Mouse (Mus musculus) forebrain, embryonic 10.5 days (tissue): ENCODE results near the gene Phactr1. TPM values are rescaled to one million over a fixed set of nuclear protein-coding genes. Genes with fewer than 3 reads are reported as not detected.

ENCODE experiments used
- DNase-seq: peaks from one replicate; pipeline ENCODE4 v3.0.0-alpha.2; 2017; ENCODE audit warnings: low spot score; ENCODE audit errors: extremely low spot score
- H3K27ac ChIP-seq: fragments of 300-500 bp; sonication (generic); 2 replicates; pipeline ENCODE4 v1.5.1; 2016; ENCODE audit warnings: mild to moderate bottlenecking
- H3K27me3 ChIP-seq: fragments of 300-500 bp; sonication (generic); 2 replicates; pipeline ENCODE4 v1.6.1; 2016; ENCODE audit warnings: mild to moderate bottlenecking; ENCODE audit not compliant: poor library complexity, severe bottlenecking
- H3K36me3 ChIP-seq: fragments of 300-500 bp; sonication (generic); replicated peaks from 2 replicates; pipeline ENCODE4 v1.6.1; 2016; ENCODE audit warnings: mild to moderate bottlenecking, moderate library complexity
- H3K4me1 ChIP-seq: fragments of 300-500 bp; sonication (generic); 2 replicates; pipeline ENCODE4 v1.6.1; 2016
- H3K4me3 ChIP-seq: fragments of 300-500 bp; sonication (generic); 2 replicates; pipeline ENCODE4 v1.5.1; 2016; ENCODE audit warnings: mild to moderate bottlenecking, moderate library complexity
- H3K9me3 ChIP-seq: fragments of 300-500 bp; sonication (generic); 2 replicates; pipeline ENCODE4 v1.6.1; 2016; ENCODE audit warnings: mild to moderate bottlenecking, moderate library complexity
- WGBS: fragments of 180-500 bp; shearing (Covaris S2); methylation state at CpG from one replicate; pipeline ENCODE4 v1.1.7; 2016; 5-methylcytosine and 5-hydroxymethylcytosine counted together
- polyA plus RNA-seq: library from polyadenylated mRNA; unstranded; fragments of >200 nt; fragmentation: Nextera tagmentation; extraction: Ambion mirVana; gene quantifications from 2 replicates; pipeline ENCODE4 v1.2.1, GENCODE M21; 2016

Phactr1 gene
- polyA plus RNA-seq, 1 experiment from 2014 or later, result 5.5 TPM

DNA sequence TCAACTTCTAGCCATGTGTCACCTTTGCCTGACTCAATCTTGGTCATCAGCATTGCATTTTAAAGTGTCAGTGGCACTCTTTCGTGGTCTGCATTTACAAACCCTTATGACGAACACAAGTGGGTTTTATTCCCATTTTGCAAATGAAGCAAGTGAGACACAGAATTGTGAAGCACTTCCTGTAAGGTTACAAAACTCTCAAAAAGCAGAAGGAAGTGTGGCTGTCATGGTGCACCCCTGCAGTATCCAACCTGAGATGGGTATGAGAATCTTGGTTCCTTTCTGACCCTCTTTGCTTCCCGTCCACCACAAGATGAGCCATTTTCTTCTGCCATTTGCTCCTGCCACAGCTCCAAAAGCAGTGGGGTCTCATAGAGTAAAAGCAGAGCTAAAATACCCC lies 295.7 kb downstream of the Phactr1 start:
- Histone ChIP-seq H3K4me3 (no peak overlapping the region), H3K27me3 (no peaks in the 10 kb centered on the region), H3K4me1 (peaks cover 10% of the 10 kb centered on the region), H3K36me3 (no peaks in the 10 kb centered on the region), H3K27ac (no peak overlapping the region), H3K9me3 (no peaks in the 10 kb centered on the region)
- DNase-seq, result no peak
- WGBS, result 89% methylated on average over 3 of the region's 3 CpGs

DNA sequence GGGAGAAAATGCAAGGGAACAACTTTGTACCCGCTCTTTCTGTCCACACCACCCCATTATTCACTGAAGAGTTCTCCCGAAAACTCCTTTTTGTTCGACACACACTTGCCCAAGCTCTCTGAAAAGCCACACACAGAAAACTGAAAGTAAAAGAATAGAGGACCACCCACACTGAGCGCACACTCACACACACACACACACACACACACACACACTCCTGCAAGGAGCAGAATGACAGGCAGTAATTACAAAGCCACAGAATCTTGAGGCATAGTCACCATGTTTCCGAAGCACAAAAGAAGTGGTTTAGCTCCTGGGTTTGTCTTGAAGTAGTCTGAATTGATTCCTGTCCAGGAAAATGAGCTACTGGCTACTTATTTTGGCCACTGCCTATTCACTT lies 296.5 kb downstream of the Phactr1 start:
- H3K27me3 ChIP-seq, result no peaks in the 10 kb centered on the region
- H3K27ac ChIP-seq, result no peak overlapping the region
- peaks cover 10% of the 10 kb centered on the region for H3K4me1 ChIP-seq
- peak; percentile 36 for DNase-seq
- 75% methylated on average over 5 of the region's 5 CpGs for WGBS
- no peaks in the 10 kb centered on the region for H3K36me3 ChIP-seq
- H3K9me3 ChIP-seq, result no peaks in the 10 kb centered on the region
- H3K4me3 ChIP-seq, result no peak overlapping the region

DNA sequence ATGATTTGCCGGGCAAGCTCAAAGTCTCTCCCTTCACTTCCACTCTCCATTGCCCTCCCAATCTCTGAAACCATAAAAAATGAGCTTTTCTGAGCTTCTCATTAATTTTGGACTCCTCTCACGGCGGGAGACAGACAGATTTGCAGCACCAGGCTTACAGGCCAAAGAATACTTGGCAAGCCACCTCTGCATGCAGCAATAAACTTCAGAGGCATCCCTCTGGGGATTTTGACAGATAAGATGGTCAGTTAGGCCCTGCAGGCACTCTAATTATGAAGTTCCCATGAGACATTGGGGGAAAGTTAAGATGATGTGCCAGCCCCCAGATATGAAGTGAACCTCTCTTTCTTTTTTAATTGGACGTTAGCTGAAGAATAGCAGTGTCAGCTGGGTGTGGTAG lies 300.2 kb downstream of the Phactr1 start:
- no peak for DNase-seq
- Histone ChIP-seq H3K27ac (no peak overlapping the region), H3K4me1 (peaks cover 10% of the 10 kb centered on the region), H3K9me3 (no peaks in the 10 kb centered on the region), H3K4me3 (no peak overlapping the region), H3K27me3 (no peaks in the 10 kb centered on the region), H3K36me3 (no peaks in the 10 kb centered on the region)
- WGBS, result 86% methylated on average over 4 of the region's 4 CpGs

- H3K9me3 ChIP-seq, result no peaks in the 10 kb centered on the region
- H3K4me1 ChIP-seq, result no peaks in the 10 kb centered on the region
- 92% methylated on average over 9 of the region's 9 CpGs for WGBS
- H3K36me3 ChIP-seq, result no peaks in the 10 kb centered on the region
- no peaks in the 10 kb centered on the region for H3K27me3 ChIP-seq
- H3K27ac ChIP-seq, result no peak overlapping the region
- no peak overlapping the region for H3K4me3 ChIP-seq
- no peak for DNase-seq
These were observed 302.2 kb downstream of the Phactr1 start for GRCm38 (mm10) chr13:42982646-42983045.

GRCm38 (mm10) chr13:42985806-42986205 lies 305.4 kb downstream of the Phactr1 start:
- Histone ChIP-seq H3K9me3 (no peaks in the 10 kb centered on the region), H3K27ac (no peak overlapping the region), H3K27me3 (no peaks in the 10 kb centered on the region), H3K4me1 (peaks cover under 1% of the 10 kb centered on the region; the same call in 1 of the 2 replicates), H3K36me3 (no peaks in the 10 kb centered on the region), H3K4me3 (no peak overlapping the region)
- no peak for DNase-seq
- WGBS, result 86% methylated on average over 7 of the region's 7 CpGs

DNA sequence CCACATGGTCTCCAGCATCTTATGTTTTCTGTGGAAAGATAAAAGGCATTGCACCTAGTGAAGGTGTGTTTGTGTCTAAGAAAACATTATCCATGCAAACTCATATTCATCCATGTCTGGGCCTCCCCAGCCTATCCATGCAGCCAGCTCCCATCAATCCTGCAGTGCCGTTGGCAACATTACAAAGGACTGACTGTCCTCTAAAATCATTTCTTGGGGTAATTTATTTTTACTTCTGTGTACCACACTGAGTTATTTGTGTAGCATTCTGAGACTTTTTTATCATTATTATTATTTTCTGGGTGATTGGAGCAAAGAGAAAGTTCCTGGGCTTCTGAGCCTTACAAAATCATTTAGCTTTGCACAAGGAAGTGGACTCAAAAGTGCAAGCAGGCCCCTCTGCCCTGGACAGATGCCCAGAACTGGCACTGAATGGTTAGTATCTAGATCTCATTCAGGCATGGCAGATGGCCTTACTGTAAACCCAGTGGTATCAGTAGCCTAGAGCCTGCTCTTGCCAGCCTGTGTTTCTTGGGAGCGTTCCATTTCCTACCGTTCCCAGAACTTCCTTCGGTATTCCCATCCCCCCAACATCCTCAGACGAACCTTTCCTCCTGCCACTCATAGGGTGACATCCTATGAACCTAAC lies 307.6 kb downstream of the Phactr1 start:
- H3K27me3 ChIP-seq, result no peaks in the 10 kb centered on the region
- H3K4me3 ChIP-seq, result no peak overlapping the region
- WGBS, result 84% methylated on average over 5 of the region's 5 CpGs
- no peak for DNase-seq
- no peak overlapping the region for H3K27ac ChIP-seq
- H3K4me1 ChIP-seq, result peaks cover 22% of the 10 kb centered on the region
- no peaks in the 10 kb centered on the region for H3K9me3 ChIP-seq
- H3K36me3 ChIP-seq, result no peaks in the 10 kb centered on the region

DNA sequence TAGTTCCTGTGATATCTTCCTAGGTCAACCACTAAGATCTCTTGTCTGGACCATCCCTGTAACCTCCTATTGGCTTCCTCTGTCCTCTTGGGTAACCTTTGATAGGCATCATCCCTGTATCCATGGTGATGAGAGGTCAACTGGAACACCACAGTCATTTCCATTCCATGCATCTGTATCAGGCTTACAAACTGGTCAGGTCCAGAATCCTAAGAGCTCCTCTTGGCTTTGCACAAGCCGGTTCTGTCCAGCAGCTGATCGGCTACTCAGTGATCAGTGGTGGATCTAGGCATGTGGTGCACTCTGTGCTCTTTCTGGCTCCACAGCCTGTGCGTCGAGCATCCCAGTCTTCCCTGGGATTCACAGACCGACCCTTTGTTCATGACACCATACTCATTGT lies 309.1 kb downstream of the Phactr1 start:
- Histone ChIP-seq H3K36me3 (no peaks in the 10 kb centered on the region), H3K4me1 (peaks cover 22% of the 10 kb centered on the region), H3K27me3 (no peaks in the 10 kb centered on the region), H3K27ac (no peak overlapping the region), H3K9me3 (peaks cover 4% of the 10 kb centered on the region; the same call in 1 of the 2 replicates), H3K4me3 (no peak overlapping the region)
- no peak for DNase-seq
- 89% methylated on average over 5 of the region's 5 CpGs for WGBS

DNA sequence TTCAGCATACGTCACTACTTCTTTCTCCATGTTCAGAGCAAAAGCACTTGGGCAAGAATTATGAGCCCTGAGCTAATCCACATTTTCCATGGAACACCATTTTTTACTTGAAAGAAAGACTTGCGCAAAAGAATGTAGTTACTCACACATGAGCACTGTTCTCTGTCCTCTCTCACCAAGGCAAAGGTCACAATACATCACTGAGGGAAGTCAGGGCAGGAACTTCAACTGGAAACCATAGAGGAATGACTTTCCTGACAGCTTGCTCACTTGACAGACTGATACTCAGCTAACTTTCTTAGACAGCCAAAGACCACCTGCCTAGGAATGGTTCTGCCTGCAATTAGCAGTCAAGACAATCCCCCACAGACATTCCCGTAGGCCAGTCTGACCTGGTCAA lies 309.6 kb downstream of the Phactr1 start:
- WGBS, result 90% methylated on average over 3 of the region's 3 CpGs
- Histone ChIP-seq H3K4me1 (peaks cover 22% of the 10 kb centered on the region), H3K27ac (no peak overlapping the region), H3K9me3 (peaks cover 4% of the 10 kb centered on the region; the same call in 1 of the 2 replicates), H3K4me3 (no peak overlapping the region), H3K36me3 (no peaks in the 10 kb centered on the region), H3K27me3 (no peaks in the 10 kb centered on the region)
- DNase-seq, result no peak

DNA sequence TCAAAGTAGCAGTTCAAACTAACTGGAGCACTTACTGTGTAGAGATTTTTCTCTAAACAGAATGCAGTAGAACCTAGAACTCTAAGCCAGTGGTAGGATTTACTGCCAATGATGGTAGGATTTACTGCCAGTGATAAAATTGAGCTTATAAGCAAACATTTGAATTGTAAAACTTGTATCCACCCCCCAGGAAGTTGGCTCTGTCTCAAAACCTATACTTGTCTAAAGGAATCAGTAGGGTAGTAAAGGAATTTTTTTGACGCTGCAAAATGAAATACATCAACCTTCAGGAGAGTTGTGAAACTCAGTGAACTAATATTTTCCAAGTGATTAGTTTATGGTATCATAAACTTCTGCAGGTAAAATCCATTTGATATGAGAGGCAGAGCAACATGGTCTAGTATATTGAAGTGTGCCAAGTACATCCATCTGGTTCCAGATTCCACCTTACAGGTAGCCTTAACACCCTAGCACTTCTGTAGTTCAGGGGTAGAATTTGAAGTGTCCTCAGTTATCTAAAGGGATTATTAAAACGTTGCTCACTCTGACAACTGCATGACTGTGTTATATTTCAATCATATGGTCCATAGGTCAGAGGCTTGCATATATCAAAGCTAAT lies 310.2 kb downstream of the Phactr1 start:
- H3K36me3 ChIP-seq, result no peaks in the 10 kb centered on the region
- WGBS, result 87% methylated on average over 2 of the region's 2 CpGs
- H3K27ac ChIP-seq, result no peak overlapping the region
- no peak for DNase-seq
- H3K9me3 ChIP-seq, result peaks cover 4% of the 10 kb centered on the region; the same call in 1 of the 2 replicates
- no peak overlapping the region for H3K4me3 ChIP-seq
- H3K27me3 ChIP-seq, result no peaks in the 10 kb centered on the region
- H3K4me1 ChIP-seq, result peaks cover 22% of the 10 kb centered on the region

- Histone ChIP-seq H3K9me3 (peaks cover 4% of the 10 kb centered on the region; the same call in 1 of the 2 replicates), H3K36me3 (no peaks in the 10 kb centered on the region), H3K27me3 (no peaks in the 10 kb centered on the region), H3K4me3 (no peak overlapping the region), H3K4me1 (peaks cover 22% of the 10 kb centered on the region), H3K27ac (peak overlapping the region; percentile 76)
- DNase-seq, result no peak
- WGBS, result 72% methylated on average over 3 of the region's 3 CpGs
These were observed 310.7 kb downstream of the Phactr1 start for GRCm38 (mm10) chr13:42991164-42991563.

GRCm38 (mm10) chr13:42992306-42992705 lies 311.9 kb downstream of the Phactr1 start:
- Histone ChIP-seq H3K9me3 (peaks cover 4% of the 10 kb centered on the region; the same call in 1 of the 2 replicates), H3K27ac (no peak overlapping the region), H3K36me3 (no peaks in the 10 kb centered on the region), H3K4me1 (peaks cover 22% of the 10 kb centered on the region), H3K27me3 (no peaks in the 10 kb centered on the region), H3K4me3 (no peak overlapping the region)
- 56% methylated on average over 4 of the region's 4 CpGs for WGBS
- DNase-seq, result no peak

DNA sequence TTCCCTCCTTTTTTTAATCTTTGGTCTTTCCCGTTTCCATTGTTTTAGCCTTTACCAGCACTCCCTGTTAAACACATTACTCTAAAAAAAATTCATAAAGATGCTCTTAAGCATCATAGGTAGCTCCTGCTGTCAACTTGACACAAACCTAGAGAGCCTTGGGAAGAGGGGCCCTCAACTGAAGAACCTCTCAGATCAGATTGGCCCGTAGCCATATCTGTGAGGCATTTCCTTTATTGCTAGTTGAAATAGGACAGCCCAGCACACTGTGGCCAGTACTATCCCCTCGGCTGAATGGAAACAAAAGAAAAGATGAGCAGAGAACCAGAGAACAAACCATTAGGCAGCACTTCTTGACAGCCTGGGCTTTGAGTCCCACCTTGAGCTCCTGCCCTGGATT lies 313.9 kb downstream of the Phactr1 start:
- Histone ChIP-seq H3K4me1 (peaks cover 22% of the 10 kb centered on the region), H3K4me3 (no peak overlapping the region), H3K9me3 (peaks cover 4% of the 10 kb centered on the region; the same call in 1 of the 2 replicates), H3K27ac (no peak overlapping the region), H3K27me3 (no peaks in the 10 kb centered on the region), H3K36me3 (no peaks in the 10 kb centered on the region)
- 93% methylated on average over 3 of the region's 3 CpGs for WGBS
- no peak for DNase-seq

DNA sequence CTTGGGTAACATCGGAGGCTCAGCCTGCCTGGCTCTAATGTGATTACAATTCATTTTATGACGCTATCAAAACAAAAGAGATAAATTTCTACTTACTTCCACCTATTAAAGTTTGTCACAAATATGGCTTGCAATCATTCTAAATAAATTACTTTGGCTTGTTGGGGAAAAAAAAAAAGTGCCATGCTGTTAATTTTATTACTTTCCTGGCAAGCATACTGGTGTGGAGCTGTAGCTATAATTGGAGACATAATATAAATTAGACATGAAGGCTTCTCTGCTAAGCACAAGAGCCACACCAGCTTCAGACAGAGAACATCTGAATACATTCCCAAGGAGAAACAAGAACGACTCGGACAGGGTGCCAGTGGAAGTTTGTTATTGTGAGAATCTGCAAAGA lies 315.8 kb downstream of the Phactr1 start:
- no peak for DNase-seq
- Histone ChIP-seq H3K9me3 (peaks cover 4% of the 10 kb centered on the region; the same call in 1 of the 2 replicates), H3K4me1 (peaks cover 17% of the 10 kb centered on the region), H3K27me3 (no peaks in the 10 kb centered on the region), H3K27ac (no peak overlapping the region), H3K36me3 (no peaks in the 10 kb centered on the region), H3K4me3 (no peak overlapping the region)
- 90% methylated on average over 4 of the region's 4 CpGs for WGBS
